Mouse (Mus musculus) hindbrain, embryonic 12.5 days (tissue): ENCODE data around the gene Rgs1. TPM values are rescaled to one million over a fixed set of nuclear protein-coding genes. Genes with fewer than 3 reads are reported as not detected.

Source experiments
- polyA plus RNA-seq: library from polyadenylated mRNA; unstranded; fragments of >200 nt; fragmentation: Nextera tagmentation; extraction: Ambion mirVana; gene quantifications from 2 replicates; pipeline ENCODE4 v1.2.1, GENCODE M21; 2016

The Rgs1 gene
- polyA plus RNA-seq, 1 experiment from 2014 or later, result 0.05 TPM

Other genes starting within 250 kb of the Rgs1 start
- 108 and 118 TPM in 2 replicates for gene Rgs2, start 245.1 kb downstream of the Rgs1 start, polyA plus RNA-seq
- 0.68 and 1.6 TPM in 2 replicates for gene Rgs13, start 71.9 kb downstream of the Rgs1 start, polyA plus RNA-seq